Mouse (Mus musculus): ENCODE measurements around the gene Sestd1.

GRCm38 (mm10) chr2:77184049-77184571, 96.3 kb downstream of the Sestd1 start:
- no peak for TF ChIP-seq GATA1 (IDR thresholded peaks at IDR 0.05; ENCODE audit: borderline replicate concordance, low read length)
- TF ChIP-seq FLI1 (IDR thresholded peaks at IDR 0.05; ENCODE audit: low read length), result no peak
